Mouse (Mus musculus): ENCODE data around the gene S1pr1. TPM values are rescaled to one million over a fixed set of nuclear protein-coding genes. Genes with fewer than 3 reads are reported as not detected.

Gene S1pr1
- polyA plus RNA-seq, 1 experiment from 2014 or later: 41.0 TPM

GRCm38 (mm10) chr3:115715900-115716515 is 1.1 kb upstream of the S1pr1 start:
- no peak overlapping the region for H3K27ac ChIP-seq (ENCODE audit: low read length)
- ATAC-seq (ENCODE audit: low read depth): no peak
- peak overlapping the region; percentile 90 for H3K4me2 ChIP-seq (ENCODE audit: low read depth, low read length)
- H3K27me3 ChIP-seq (ENCODE audit: control insufficient read depth, insufficient read depth, low read depth, low read length): no peaks in the 10 kb centered on the region
- WGBS: 82% methylated on average over 3 of the region's 3 CpGs
- peak overlapping the region; percentile 62 for H3K4me3 ChIP-seq (ENCODE audit: low read length)
- peak overlapping the region; percentile 82 for H3K9ac ChIP-seq (ENCODE audit: low read length)
- peaks cover 13% of the 10 kb centered on the region for H3K4me1 ChIP-seq (replicated peaks; ENCODE audit: control insufficient read depth, insufficient read depth, low read length)
- H3K9me3 ChIP-seq (ENCODE audit: control insufficient read depth, low read length): no peaks in the 10 kb centered on the region
- no peaks in the 10 kb centered on the region for H3K36me3 ChIP-seq (ENCODE audit: control insufficient read depth, insufficient read depth, low read length)

- Histone ChIP-seq H3K4me2 (ENCODE audit: low read depth, low read length) (peak overlapping the region; percentile 90), H3K9me3 (ENCODE audit: control insufficient read depth, low read length) (no peaks in the 10 kb centered on the region), H3K36me3 (ENCODE audit: control insufficient read depth, insufficient read depth, low read length) (no peaks in the 10 kb centered on the region), H3K4me1 (replicated peaks; ENCODE audit: control insufficient read depth, insufficient read depth, low read length) (peaks cover 13% of the 10 kb centered on the region), H3K27ac (ENCODE audit: low read length) (peak overlapping the region; percentile 72), H3K9ac (ENCODE audit: low read length) (peak overlapping the region; percentile 82), H3K27me3 (ENCODE audit: control insufficient read depth, insufficient read depth, low read depth, low read length) (no peaks in the 10 kb centered on the region), H3K4me3 (ENCODE audit: low read length) (peak overlapping the region; percentile 62)
- 2% methylated on average over 5 of the region's 5 CpGs for WGBS
- no peak for ATAC-seq (ENCODE audit: low read depth)
These were observed 830 bp downstream of the S1pr1 start for GRCm38 (mm10) chr3:115714049-115714435.

DNA sequence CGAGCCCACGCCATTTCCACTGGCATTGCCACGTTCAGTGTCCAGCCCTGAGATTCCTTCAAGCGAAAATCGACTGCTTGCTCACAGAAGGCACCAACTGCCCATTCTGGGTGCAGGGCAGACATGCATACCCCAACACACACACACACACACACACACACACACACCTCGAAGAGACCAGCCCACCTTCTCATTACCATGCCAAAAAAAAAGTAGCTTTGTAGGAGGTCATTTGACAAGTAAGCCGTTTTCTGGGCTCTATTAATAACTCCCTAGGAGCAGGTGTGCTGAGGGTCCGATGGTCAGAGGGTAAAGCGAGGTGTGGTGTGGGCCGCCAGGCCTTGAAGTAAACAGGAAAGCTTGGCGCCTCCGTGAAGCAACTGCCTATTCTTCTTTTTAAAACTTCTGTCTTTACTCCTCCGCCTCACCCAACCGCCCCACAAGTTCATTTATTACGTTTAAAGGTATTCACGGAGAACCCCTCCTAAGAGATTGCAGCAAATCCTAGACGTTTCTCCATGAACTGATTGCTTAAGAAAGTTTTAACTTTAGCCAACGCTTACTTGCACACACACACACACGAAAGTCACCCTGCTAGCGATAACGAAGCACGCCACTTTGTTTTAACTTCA is 1.3 kb downstream of the S1pr1 start:
- H3K4me1 ChIP-seq (replicated peaks; ENCODE audit: control insufficient read depth, insufficient read depth, low read length): peaks cover 13% of the 10 kb centered on the region
- peak overlapping the region; percentile 82 for H3K9ac ChIP-seq (ENCODE audit: low read length)
- no peaks in the 10 kb centered on the region for H3K36me3 ChIP-seq (ENCODE audit: control insufficient read depth, insufficient read depth, low read length)
- H3K9me3 ChIP-seq (ENCODE audit: control insufficient read depth, low read length): no peaks in the 10 kb centered on the region
- H3K4me2 ChIP-seq (ENCODE audit: low read depth, low read length): peak overlapping the region; percentile 90
- 16% methylated on average over 22 of the region's 22 CpGs for WGBS
- peak overlapping the region; percentile 62 for H3K4me3 ChIP-seq (ENCODE audit: low read length)
- no peak for ATAC-seq (ENCODE audit: low read depth)
- peak overlapping the region; percentile 72 for H3K27ac ChIP-seq (ENCODE audit: low read length)
- H3K27me3 ChIP-seq (ENCODE audit: control insufficient read depth, insufficient read depth, low read depth, low read length): no peaks in the 10 kb centered on the region

- Histone ChIP-seq H3K4me3 (ENCODE audit: low read length) (peak overlapping the region; percentile 62), H3K36me3 (ENCODE audit: control insufficient read depth, insufficient read depth, low read length) (no peaks in the 10 kb centered on the region), H3K4me2 (ENCODE audit: low read depth, low read length) (peak overlapping the region; percentile 90), H3K9me3 (ENCODE audit: control insufficient read depth, low read length) (no peaks in the 10 kb centered on the region), H3K27ac (ENCODE audit: low read length) (peak overlapping the region; percentile 72), H3K27me3 (ENCODE audit: control insufficient read depth, insufficient read depth, low read depth, low read length) (no peaks in the 10 kb centered on the region), H3K9ac (ENCODE audit: low read length) (peak overlapping the region; percentile 82; the same call in 1 of the 2 replicates), H3K4me1 (replicated peaks; ENCODE audit: control insufficient read depth, insufficient read depth, low read length) (peaks cover 13% of the 10 kb centered on the region)
- no peak for ATAC-seq (ENCODE audit: low read depth)
- 16% methylated on average over 9 of the region's 9 CpGs for WGBS
These were observed 2.1 kb downstream of the S1pr1 start for GRCm38 (mm10) chr3:115712808-115713200.

- H3K4me3 ChIP-seq (ENCODE audit: low read length): peak overlapping the region; percentile 62
- H3K4me2 ChIP-seq (ENCODE audit: low read depth, low read length): peak overlapping the region; percentile 90
- peaks cover 13% of the 10 kb centered on the region for H3K4me1 ChIP-seq (replicated peaks; ENCODE audit: control insufficient read depth, insufficient read depth, low read length)
- no peaks in the 10 kb centered on the region for H3K27me3 ChIP-seq (ENCODE audit: control insufficient read depth, insufficient read depth, low read depth, low read length)
- no peaks in the 10 kb centered on the region for H3K9me3 ChIP-seq (ENCODE audit: control insufficient read depth, low read length)
- no peaks in the 10 kb centered on the region for H3K36me3 ChIP-seq (ENCODE audit: control insufficient read depth, insufficient read depth, low read length)
- H3K27ac ChIP-seq (ENCODE audit: low read length): 0 out of 2 replicates have a peak overlapping the region, but pooled peaks have one; percentile 3
- no peak overlapping the region; the same call in none of the 2 replicates for H3K9ac ChIP-seq (ENCODE audit: low read length)
- no peak for ATAC-seq (ENCODE audit: low read depth)
- WGBS: 89% methylated on average over 27 of the region's 27 CpGs
These were observed 2.7 kb downstream of the S1pr1 start for GRCm38 (mm10) chr3:115711924-115712807.

- no peaks in the 10 kb centered on the region for H3K27me3 ChIP-seq (ENCODE audit: control insufficient read depth, insufficient read depth, low read depth, low read length)
- H3K27ac ChIP-seq (ENCODE audit: low read length): peak overlapping the region; percentile 3; the same call in 1 of the 2 replicates
- no peaks in the 10 kb centered on the region for H3K9me3 ChIP-seq (ENCODE audit: control insufficient read depth, low read length)
- H3K4me1 ChIP-seq (replicated peaks; ENCODE audit: control insufficient read depth, insufficient read depth, low read length): peaks cover 13% of the 10 kb centered on the region
- no peak for ATAC-seq (ENCODE audit: low read depth)
- peak overlapping the region; percentile 90 for H3K4me2 ChIP-seq (ENCODE audit: low read depth, low read length)
- WGBS: 88% methylated on average over 3 of the region's 3 CpGs
- peak overlapping the region; percentile 62 for H3K4me3 ChIP-seq (ENCODE audit: low read length)
- peak overlapping the region; percentile 40; the same call in 1 of the 2 replicates for H3K9ac ChIP-seq (ENCODE audit: low read length)
- H3K36me3 ChIP-seq (ENCODE audit: control insufficient read depth, insufficient read depth, low read length): no peaks in the 10 kb centered on the region
These were observed 3.5 kb downstream of the S1pr1 start for GRCm38 (mm10) chr3:115711393-115711792.

- peak overlapping the region; percentile 38; the same call in 1 of the 2 replicates for H3K27ac ChIP-seq (ENCODE audit: low read length)
- H3K9ac ChIP-seq (ENCODE audit: low read length): no peak overlapping the region
- WGBS: 69% methylated on average over 2 of the region's 2 CpGs
- peaks cover 10% of the 10 kb centered on the region for H3K4me1 ChIP-seq (replicated peaks; ENCODE audit: control insufficient read depth, insufficient read depth, low read length)
- no peaks in the 10 kb centered on the region for H3K27me3 ChIP-seq (ENCODE audit: control insufficient read depth, insufficient read depth, low read depth, low read length)
- no peak for ATAC-seq (ENCODE audit: low read depth)
- H3K9me3 ChIP-seq (ENCODE audit: control insufficient read depth, low read length): no peaks in the 10 kb centered on the region
- no peak overlapping the region for H3K4me3 ChIP-seq (ENCODE audit: low read length)
- H3K36me3 ChIP-seq (ENCODE audit: control insufficient read depth, insufficient read depth, low read length): no peaks in the 10 kb centered on the region; the same call in 1 of the 2 replicates
- no peak overlapping the region for H3K4me2 ChIP-seq (ENCODE audit: low read depth, low read length)
These were observed 4.8 kb downstream of the S1pr1 start for GRCm38 (mm10) chr3:115710051-115710450.

DNA sequence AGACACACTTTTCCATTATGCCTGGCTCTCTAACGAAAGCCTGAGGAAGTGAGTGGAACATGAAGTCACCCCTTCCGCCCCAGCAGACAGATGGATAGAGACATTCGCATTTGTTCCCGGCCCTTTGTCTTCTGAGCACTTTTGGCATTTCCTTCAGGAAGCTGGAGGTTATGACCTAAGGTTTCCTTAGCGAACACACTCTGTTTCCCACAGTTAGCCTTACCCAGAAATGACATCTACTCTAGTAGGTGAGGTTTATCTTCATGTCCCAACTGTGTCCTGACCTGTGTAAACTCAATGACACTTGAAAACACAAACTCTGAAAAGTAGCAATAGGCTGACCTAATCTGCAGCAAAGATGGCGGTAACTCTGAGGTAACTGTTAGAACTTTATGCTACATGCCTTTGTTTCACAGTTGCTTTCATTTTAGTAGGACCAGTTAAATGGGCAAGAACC is 5.7 kb downstream of the S1pr1 start:
- WGBS: 61% methylated on average over 6 of the region's 6 CpGs
- H3K4me2 ChIP-seq (ENCODE audit: low read depth, low read length): no peak overlapping the region
- no peak overlapping the region for H3K4me3 ChIP-seq (ENCODE audit: low read length)
- H3K36me3 ChIP-seq (ENCODE audit: control insufficient read depth, insufficient read depth, low read length): no peaks in the 10 kb centered on the region; the same call in 1 of the 2 replicates
- peak overlapping the region; percentile 38 for H3K27ac ChIP-seq (ENCODE audit: low read length)
- ATAC-seq (ENCODE audit: low read depth): peak; percentile 65
- peaks cover 10% of the 10 kb centered on the region for H3K4me1 ChIP-seq (replicated peaks; ENCODE audit: control insufficient read depth, insufficient read depth, low read length)
- H3K9me3 ChIP-seq (ENCODE audit: control insufficient read depth, low read length): no peaks in the 10 kb centered on the region
- no peak overlapping the region for H3K9ac ChIP-seq (ENCODE audit: low read length)
- no peaks in the 10 kb centered on the region for H3K27me3 ChIP-seq (ENCODE audit: control insufficient read depth, insufficient read depth, low read depth, low read length)

- no peak overlapping the region for H3K4me2 ChIP-seq (ENCODE audit: low read depth, low read length)
- H3K9ac ChIP-seq (ENCODE audit: low read length): no peak overlapping the region
- ATAC-seq (ENCODE audit: low read depth): no peak
- no peaks in the 10 kb centered on the region for H3K4me1 ChIP-seq (replicated peaks; ENCODE audit: control insufficient read depth, insufficient read depth, low read length)
- no peaks in the 10 kb centered on the region; the same call in 1 of the 2 replicates for H3K36me3 ChIP-seq (ENCODE audit: control insufficient read depth, insufficient read depth, low read length)
- no peak overlapping the region for H3K27ac ChIP-seq (ENCODE audit: low read length)
- WGBS: 87% methylated on average over 2 of the region's 2 CpGs
- no peak overlapping the region for H3K4me3 ChIP-seq (ENCODE audit: low read length)
- no peaks in the 10 kb centered on the region for H3K9me3 ChIP-seq (ENCODE audit: control insufficient read depth, low read length)
- H3K27me3 ChIP-seq (ENCODE audit: control insufficient read depth, insufficient read depth, low read depth, low read length): no peaks in the 10 kb centered on the region
These were observed 8.1 kb downstream of the S1pr1 start for GRCm38 (mm10) chr3:115706736-115707135.

Measured in lung, embryonic 16.5 days (tissue).